Mouse (Mus musculus): ENCODE measurements around the gene Stk11.

The Stk11 gene

GRCm38 (mm10) chr10:80131316-80131951, 15.8 kb downstream of the Stk11 start:
- DNase-seq (ENCODE audit: low spot score), result no peak

- DNase-seq (ENCODE audit: low spot score), result no peak
Measured at GRCm38 (mm10) chr10:80131952-80132350, 16.3 kb downstream of the Stk11 start.

- DNase-seq (ENCODE audit: low spot score), result no peak
Measured at GRCm38 (mm10) chr10:80133226-80133849, 17.7 kb downstream of the Stk11 start.

- no peak for DNase-seq (ENCODE audit: low spot score)
Measured at GRCm38 (mm10) chr10:80134421-80134820, 18.8 kb downstream of the Stk11 start.

- DNase-seq (ENCODE audit: low spot score), result no peak
Measured at GRCm38 (mm10) chr10:80135161-80135560, 19.6 kb downstream of the Stk11 start.

GRCm38 (mm10) chr10:80135641-80136040, 20.0 kb downstream of the Stk11 start:
- no peak for DNase-seq (ENCODE audit: low spot score)

- DNase-seq (ENCODE audit: low spot score), result no peak
Measured at GRCm38 (mm10) chr10:80136179-80136951, 20.8 kb downstream of the Stk11 start.

- no peak for DNase-seq (ENCODE audit: low spot score)
Measured at GRCm38 (mm10) chr10:80136952-80137625, 21.5 kb downstream of the Stk11 start.

GRCm38 (mm10) chr10:80137626-80138552, 22.3 kb downstream of the Stk11 start:
- DNase-seq (ENCODE audit: low spot score), result no peak

GRCm38 (mm10) chr10:80138553-80139438, 23.2 kb downstream of the Stk11 start, which contains the start of gene Atp5d:
Gene Atp5d, plus strand, starts transcription at chr10:80138632.
- DNase-seq (ENCODE audit: low spot score), result no peak

- DNase-seq (ENCODE audit: low spot score), result no peak
Measured at GRCm38 (mm10) chr10:80139439-80139775, 23.8 kb downstream of the Stk11 start.

GRCm38 (mm10) chr10:80139975-80140665, 24.5 kb downstream of the Stk11 start:
- DNase-seq (ENCODE audit: low spot score), result no peak

GRCm38 (mm10) chr10:80140666-80141035, 25.0 kb downstream of the Stk11 start, which contains the start of gene Cbarp:
Gene Cbarp, minus strand, starts transcription at chr10:80140835.
- no peak for DNase-seq (ENCODE audit: low spot score)

GRCm38 (mm10) chr10:80141243-80141642, 25.6 kb downstream of the Stk11 start:
- peak; percentile 89 for DNase-seq (ENCODE audit: low spot score)

GRCm38 (mm10) chr10:80141786-80142529, 26.4 kb downstream of the Stk11 start:
- DNase-seq (ENCODE audit: low spot score), result peak; percentile 82

GRCm38 (mm10) chr10:80142530-80142925, 26.9 kb downstream of the Stk11 start:
- DNase-seq (ENCODE audit: low spot score), result no peak

GRCm38 (mm10) chr10:80143664-80144063, 28.1 kb downstream of the Stk11 start:
- no peak for DNase-seq (ENCODE audit: low spot score)

GRCm38 (mm10) chr10:80144159-80144558, 28.6 kb downstream of the Stk11 start:
- no peak for DNase-seq (ENCODE audit: low spot score)
